Mouse (Mus musculus) layer of hippocampus, postnatal 14 days (tissue): ENCODE results near the gene Pon2. TPM values are rescaled to one million over a fixed set of nuclear protein-coding genes. Genes with fewer than 3 reads are reported as not detected.

Experiments used
- DNase-seq, 2 experiments: peaks; one replicate each; pipeline ENCODE4 v3.0.0; 2021 to 2022; ENCODE audit warnings: low spot score in 2 of 2, mixed read lengths in 1 of 2
- total RNA-seq, 2 experiments: library from RNA; stranded (reverse); gene quantifications; 2 replicates each; pipeline ENCODE4 v1.2.3; 2021

The Pon2 gene
- total RNA-seq, 2 experiments from 2014 or later, result 25.0 to 25.4 TPM

GRCm38 (mm10) chr6:5294659-5295449 lies 3.4 kb downstream of the Pon2 start:
- no peak for DNase-seq

GRCm38 (mm10) chr6:5292841-5293240 lies 5.4 kb downstream of the Pon2 start:
- DNase-seq, result no peak

DNA sequence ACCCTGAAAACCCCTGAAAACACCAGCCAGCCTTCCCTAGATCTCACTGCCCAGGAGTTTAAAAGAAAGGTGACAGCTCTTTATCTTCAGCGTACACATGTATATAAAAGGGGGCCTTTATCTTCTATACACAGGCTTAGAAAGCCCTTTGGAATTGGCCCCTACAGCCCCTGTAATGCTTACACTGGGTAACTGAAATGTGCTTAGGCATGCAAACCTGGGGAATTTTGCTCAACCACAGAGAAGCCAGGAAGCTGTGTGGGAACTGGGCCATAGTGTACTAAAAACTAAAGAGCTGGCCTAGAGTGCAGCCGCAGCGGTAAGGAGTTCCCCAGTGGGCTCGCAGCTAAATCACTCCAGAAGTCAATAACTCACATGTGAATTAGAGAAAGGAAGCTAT lies 6.8 kb downstream of the Pon2 start:
- DNase-seq, result no peak

DNA sequence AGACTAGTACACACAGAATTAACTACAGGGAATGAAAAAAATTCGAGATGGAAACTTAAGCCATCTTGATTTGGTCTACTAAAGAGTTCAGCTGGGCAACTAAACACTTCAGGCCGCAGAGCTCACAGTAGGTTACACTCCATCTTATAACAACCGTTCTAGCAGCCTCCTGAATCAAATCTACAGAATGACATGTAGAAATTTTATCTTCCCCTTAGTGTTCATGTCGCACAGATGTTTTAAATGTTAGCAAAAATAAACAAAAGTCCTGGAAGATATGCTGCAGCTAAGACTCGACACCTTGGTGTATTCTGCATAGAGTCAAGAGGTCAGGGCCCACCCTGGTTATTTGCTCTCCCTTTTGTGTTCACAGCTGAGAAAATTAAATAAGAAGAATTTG lies 10.3 kb downstream of the Pon2 start:
- DNase-seq, result no peak

GRCm38 (mm10) chr6:5287392-5287791 lies 10.9 kb downstream of the Pon2 start:
- DNase-seq, result no peak

DNA sequence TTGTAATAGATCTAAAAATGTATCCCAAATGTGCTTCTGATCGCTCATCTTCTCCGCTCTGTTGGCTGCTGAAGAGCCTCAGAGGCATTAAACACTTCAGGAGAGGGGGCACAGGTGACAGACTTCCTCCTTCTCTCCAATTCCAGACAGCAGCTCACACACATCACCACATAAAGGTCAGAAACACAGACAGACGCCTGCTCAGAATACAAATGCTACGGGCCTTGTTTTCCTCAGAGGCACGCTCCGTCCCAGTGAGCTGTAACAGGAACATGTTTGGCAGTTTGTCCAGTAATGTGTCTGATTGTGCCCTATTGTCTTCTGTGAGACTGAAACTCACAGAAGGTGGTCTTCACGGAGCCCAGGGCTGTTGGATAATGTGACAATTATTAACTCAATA lies 15.8 kb downstream of the Pon2 start:
- no peak for DNase-seq

- no peak for DNase-seq
These were observed 17.5 kb downstream of the Pon2 start for GRCm38 (mm10) chr6:5280576-5281305.

GRCm38 (mm10) chr6:5277972-5278371 lies 20.3 kb downstream of the Pon2 start:
- DNase-seq, result no peak

DNA sequence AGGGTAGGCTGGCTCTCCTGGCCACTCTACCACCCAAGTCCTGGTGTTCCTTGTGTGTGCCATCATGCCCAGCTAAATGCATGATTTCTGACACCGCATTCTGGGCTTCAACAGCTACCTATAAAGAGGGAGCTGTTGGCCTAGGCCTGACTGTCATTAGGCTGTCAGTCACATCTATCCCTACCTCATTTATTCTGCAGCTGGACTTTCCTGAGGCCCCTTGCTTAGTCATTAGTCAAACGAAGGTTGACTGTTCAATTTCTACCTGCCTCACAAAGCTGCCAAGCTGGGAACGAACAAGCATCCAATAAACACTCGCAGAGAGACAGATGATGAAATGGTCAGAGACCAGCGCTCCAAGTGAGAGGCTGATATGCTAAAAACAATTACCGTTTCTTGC lies 28.6 kb downstream of the Pon2 start:
- no peak for DNase-seq

GRCm38 (mm10) chr6:5264793-5265192 lies 33.5 kb downstream of the Pon2 start:
- no peak for DNase-seq

DNA sequence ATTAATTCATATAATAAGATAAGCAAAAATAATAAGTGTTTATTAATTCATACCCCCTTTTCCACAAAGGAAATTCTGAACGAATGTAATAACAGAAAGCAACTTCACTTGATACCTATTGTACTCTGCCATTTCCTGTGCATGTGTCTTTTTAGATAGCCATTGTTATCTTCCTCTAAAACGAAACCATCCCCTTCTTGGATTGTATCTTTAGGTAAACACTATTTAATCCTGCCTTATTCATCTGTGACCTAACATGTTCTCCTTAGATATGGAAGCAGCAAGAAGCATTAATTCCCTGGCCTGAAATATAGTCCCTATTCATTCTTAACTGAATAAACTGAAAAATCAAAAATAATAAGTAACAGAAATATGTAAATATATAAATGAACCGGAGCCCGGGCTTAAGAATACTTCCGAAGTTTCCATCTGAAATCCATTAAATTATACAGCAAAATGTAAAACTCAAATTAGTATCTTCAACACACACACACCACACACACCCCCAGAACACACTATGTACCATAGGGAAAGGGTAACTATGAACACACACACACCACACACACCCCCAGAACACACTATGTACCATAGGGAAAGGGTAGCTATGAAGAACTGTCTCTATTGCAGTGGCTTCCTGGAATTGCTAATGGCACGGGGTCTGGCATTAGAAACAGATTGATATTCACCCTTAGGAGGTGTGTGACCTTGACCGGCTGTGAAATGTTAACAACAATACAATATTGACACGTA lies 34.8 kb downstream of the Pon2 start:
- DNase-seq, result no peak

DNA sequence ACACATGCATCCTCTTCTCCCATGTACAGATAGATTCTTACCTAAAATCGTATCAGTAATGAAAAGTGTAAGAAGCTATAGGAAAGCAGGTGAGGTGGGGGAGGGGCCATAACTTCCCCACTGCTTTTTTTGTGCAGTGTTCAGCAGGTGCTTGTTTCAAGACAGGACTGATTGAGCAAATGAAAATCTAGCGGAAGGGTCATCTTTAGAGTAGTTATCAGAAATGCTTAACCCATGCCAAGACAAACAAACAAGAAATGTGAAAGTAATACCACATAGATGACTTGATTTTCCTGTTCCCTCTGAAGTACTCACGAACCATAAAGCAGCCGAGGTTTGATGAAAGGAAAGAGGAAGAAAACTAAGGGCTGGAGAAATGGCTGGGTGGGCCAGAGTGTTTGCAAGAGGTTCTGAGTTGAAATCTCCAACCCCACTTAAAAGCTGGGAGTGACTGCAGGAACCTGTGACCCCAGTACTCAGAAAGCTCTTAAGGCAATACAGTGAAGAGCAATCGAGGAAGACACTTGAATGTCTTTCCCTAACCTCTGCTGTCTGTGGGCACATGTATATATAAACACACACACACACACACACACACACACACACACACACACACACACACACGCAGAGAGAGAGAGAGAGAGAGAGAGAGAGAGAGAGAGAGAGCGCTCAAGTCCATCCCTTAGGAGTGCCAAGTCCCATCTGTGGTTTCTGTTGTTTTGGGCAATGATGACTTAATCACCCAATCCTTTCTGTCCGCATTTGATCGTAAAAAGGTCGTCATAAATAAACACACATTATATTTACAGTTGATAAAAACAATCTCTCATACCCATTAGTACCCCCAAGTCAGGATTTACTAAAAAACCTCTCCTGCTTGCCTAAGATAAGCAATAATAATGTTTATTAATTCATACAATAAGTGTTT lies 35.7 kb downstream of the Pon2 start:
- DNase-seq, result no peak

DNA sequence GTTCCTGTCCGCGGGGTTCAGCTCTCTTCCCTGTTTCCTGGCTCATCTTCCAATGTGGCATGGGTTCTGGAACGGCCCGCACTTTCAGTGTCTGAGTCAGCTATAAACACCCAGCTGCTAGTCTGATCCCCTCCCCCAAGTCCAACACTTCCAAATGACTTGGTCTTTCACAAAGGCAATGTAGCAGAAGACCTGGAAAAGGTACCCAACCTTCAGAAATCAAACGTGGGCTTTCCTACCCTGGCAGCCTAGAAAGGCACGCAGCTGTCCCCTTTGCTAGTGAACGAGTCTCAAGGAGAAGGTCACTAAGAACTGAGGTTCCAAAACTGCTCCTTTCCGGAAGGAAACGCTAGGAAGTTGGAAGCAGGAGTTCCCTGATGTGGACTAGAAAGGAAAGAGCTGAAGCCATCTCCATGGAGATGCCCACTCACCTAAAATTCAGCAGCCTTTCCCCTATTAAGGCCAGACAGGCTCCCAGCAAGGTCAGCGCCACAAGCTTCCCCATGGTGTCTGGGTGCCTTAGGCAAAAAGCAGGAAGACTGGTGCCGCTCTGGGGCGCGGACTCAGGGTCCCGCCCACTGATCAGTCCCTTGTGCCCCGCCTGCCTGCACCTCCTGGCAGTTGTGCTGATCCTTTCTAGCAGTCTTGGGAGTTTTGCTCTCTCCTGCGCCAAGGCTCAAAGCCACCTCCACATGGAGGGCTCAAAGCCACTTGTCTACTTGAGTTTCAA lies 42.4 kb downstream of the Pon2 start, which contains the start of gene Pon3:
Pon3 (minus strand) TSS at position 565 of the 730 bp plus-strand sequence.
- peak; percentile 3 to 10 for DNase-seq

DNA sequence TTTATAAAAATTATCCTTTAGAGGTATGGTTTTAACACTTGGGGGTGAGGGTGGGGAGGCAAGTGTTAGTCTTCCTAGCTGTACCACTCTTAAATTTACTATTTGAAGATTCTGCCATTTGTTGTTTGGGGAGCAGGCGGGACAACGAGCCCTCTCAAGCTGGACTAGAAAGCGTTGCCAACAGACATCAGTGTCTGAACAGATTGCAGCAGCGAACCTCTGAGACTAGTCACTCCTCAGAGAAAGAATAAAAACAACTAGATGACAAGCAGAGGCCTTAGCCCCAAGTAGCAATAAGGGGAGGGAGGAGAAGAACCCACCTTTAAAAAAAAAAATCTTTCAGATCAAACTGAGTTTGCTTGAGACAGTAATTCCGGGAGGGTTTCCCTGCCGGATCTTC lies 43.0 kb downstream of the Pon2 start:
- no peak for DNase-seq

GRCm38 (mm10) chr6:5254869-5255268 lies 43.4 kb downstream of the Pon2 start:
- no peak for DNase-seq

- no peak for DNase-seq
These were observed 52.3 kb downstream of the Pon2 start for GRCm38 (mm10) chr6:5245926-5246325.

DNA sequence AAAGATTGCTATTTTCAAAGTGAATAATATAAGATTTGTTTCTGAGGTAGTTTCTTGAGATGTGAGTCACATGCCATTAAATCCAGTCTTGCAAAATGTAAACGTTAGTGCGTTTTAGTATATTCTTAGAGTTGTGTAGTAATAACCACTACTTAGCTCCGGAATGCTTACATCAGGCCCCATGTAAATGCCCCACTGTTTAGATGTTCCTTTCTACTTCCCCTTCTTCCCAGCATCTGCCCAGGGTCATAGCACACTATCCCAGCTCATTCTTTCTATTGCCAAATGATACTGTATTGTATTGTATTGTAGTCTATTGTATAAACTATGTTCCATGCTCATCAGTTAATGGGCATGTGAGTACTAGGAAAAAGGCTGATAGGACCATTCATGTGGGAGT lies 59.5 kb downstream of the Pon2 start:
- no peak for DNase-seq

- no peak for DNase-seq
These were observed 60.7 kb downstream of the Pon2 start for GRCm38 (mm10) chr6:5237510-5237909.

GRCm38 (mm10) chr6:5236843-5237371 lies 61.3 kb downstream of the Pon2 start:
- no peak for DNase-seq

GRCm38 (mm10) chr6:5234563-5234962 lies 63.7 kb downstream of the Pon2 start:
- no peak for DNase-seq
